Mouse (Mus musculus): ENCODE results near the gene Iah1. TPM values are rescaled to one million over a fixed set of nuclear protein-coding genes. Genes with fewer than 3 reads are reported as not detected.

Gene Iah1
- polyA plus RNA-seq (2015; fragmentation: Nextera tagmentation; extraction: Ambion mirVana), result 40.2 and 40.6 TPM in 2 replicates

DNA sequence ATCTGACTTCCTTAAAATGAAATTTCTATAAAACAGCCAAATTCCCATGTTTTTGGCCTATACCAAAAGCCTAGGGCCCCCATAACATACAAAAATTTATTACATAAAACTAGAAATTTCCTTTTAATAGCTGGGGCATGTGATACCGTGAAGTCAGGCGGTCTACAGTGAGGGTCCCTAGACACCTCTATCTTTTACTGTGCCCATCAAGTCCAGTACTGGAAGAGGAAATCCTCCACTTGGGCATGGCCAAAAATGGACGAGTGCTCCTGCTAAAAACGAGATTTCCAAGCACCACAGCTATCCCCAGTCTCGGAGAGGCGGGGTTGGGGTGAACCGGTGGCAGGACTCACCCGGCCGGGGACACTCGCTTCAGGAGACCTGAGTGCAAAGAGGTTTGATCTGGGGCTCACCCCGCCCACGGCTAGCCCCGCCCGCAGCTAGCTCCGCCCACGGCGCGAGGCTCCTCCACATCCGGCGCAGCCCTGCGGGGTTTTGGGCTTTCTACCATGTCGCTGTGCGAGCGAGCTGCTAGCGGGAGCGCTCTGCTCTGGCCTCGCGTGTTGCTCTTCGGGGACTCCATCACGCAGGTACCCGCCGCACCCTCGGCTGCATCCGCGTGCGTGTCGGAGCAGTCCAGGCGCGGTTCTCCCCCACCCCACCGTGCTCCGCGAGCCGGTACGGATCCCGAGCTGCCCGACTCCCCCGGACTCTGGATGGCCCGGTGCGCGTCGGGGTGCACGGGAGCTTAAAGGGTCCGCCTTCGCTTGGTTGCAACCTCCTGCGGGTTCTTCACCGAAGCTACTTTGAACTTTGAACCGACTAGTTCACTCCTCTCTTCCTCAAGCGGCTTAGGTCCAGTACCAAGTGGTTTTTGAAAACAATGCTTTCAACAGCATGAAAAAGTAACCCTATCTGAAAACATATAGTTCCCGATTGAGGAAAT, at the start of gene Iah1:
Gene Iah1 (plus strand): TSS at position 467 of the 946 bp plus-strand sequence.
- ATAC-seq, result peak; percentile 92
- H3K27ac ChIP-seq (ENCODE audit: low read length), result peak within 1 kb of the TSS; percentile 49
- no peaks in the 10 kb centered on the region for H3K27me3 ChIP-seq (replicated peaks; ENCODE audit: control insufficient read depth, insufficient read depth, low read length)
- H3K4me1 ChIP-seq (replicated peaks; ENCODE audit: control insufficient read depth, insufficient read depth, low read length), result peaks cover 7% of the 10 kb centered on the region
- H3K9me3 ChIP-seq (ENCODE audit: control insufficient read depth, low read length), result no peaks in the 10 kb centered on the region
- WGBS, result 3% methylated on average over 59 of the region's 59 CpGs
- peak within 1 kb of the TSS; percentile 74 for H3K4me3 ChIP-seq (replicated peaks; ENCODE audit: low read length)
- peak within 1 kb of the TSS; percentile 80 for H3K9ac ChIP-seq (replicated peaks; ENCODE audit: low read depth, low read length)
- peak within 1 kb of the TSS; percentile 83 for H3K4me2 ChIP-seq (ENCODE audit: low read length)
- H3K36me3 ChIP-seq (ENCODE audit: control insufficient read depth, insufficient read depth), result peaks cover 10% of the 10 kb centered on the region; the same call in 1 of the 2 replicates

DNA sequence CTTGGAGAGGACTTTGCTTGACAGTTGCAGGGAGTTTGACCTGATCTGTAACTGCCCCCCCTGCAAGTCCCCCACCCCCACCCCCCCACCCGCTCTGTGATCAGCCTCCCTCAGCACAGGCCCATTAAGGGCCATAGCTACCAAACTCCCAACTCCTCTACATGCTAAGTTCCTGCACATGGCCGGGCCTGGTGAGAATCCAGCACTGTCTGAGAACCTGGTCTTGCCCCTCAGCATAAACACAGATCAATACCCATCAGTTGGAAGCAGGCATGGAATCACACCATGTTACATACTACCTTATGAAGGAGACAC, 49.4 kb upstream of the Iah1 start:
- no peak; the same call in 1 of the 2 replicates for ATAC-seq
- Histone ChIP-seq H3K4me1 (replicated peaks; ENCODE audit: control insufficient read depth, insufficient read depth, low read length) (no peaks in the 10 kb centered on the region), H3K9me3 (ENCODE audit: control insufficient read depth, low read length) (no peaks in the 10 kb centered on the region), H3K9ac (replicated peaks; ENCODE audit: low read depth, low read length) (no peak overlapping the region), H3K27ac (ENCODE audit: low read length) (no peak overlapping the region), H3K36me3 (ENCODE audit: control insufficient read depth, insufficient read depth) (peaks cover 14% of the 10 kb centered on the region), H3K4me2 (ENCODE audit: low read length) (no peak overlapping the region), H3K27me3 (replicated peaks; ENCODE audit: control insufficient read depth, insufficient read depth, low read length) (no peaks in the 10 kb centered on the region), H3K4me3 (replicated peaks; ENCODE audit: low read length) (no peak overlapping the region)
- 87% methylated on average over 2 of the region's 2 CpGs for WGBS

DNA sequence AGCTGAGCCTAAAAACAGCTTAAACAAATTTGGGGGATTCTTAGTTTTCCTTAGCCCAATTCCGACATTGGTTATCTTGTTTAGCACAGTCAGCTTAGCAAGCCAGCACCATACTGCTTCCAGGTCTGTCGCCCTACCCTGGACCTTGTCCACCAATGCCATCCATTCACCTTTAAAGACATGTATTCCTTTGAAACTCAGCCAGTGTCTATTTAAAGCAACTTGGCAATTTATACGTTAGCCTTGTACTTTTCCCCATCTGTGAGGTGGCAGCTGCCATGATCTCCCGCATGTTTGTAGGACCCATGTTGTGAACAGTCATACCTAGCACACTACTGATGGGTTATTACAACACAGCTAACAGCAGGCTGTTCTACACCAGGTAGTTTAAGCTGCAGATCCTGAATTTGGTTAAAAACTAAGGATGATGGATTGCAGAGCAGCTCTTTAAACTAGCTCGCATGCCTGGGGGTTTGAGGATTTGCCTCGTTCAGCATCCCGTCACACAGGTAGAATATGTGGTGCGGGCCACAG, 48.0 kb upstream of the Iah1 start:
- H3K27me3 ChIP-seq (replicated peaks; ENCODE audit: control insufficient read depth, insufficient read depth, low read length), result no peaks in the 10 kb centered on the region
- H3K4me1 ChIP-seq (replicated peaks; ENCODE audit: control insufficient read depth, insufficient read depth, low read length), result no peaks in the 10 kb centered on the region
- no peak overlapping the region for H3K4me3 ChIP-seq (replicated peaks; ENCODE audit: low read length)
- H3K4me2 ChIP-seq (ENCODE audit: low read length), result no peak overlapping the region
- no peak for ATAC-seq
- no peak overlapping the region for H3K9ac ChIP-seq (replicated peaks; ENCODE audit: low read depth, low read length)
- peaks cover 12% of the 10 kb centered on the region for H3K36me3 ChIP-seq (ENCODE audit: control insufficient read depth, insufficient read depth)
- H3K9me3 ChIP-seq (ENCODE audit: control insufficient read depth, low read length), result no peaks in the 10 kb centered on the region
- H3K27ac ChIP-seq (ENCODE audit: low read length), result no peak overlapping the region
- WGBS, result 91% methylated on average over 8 of the region's 8 CpGs

DNA sequence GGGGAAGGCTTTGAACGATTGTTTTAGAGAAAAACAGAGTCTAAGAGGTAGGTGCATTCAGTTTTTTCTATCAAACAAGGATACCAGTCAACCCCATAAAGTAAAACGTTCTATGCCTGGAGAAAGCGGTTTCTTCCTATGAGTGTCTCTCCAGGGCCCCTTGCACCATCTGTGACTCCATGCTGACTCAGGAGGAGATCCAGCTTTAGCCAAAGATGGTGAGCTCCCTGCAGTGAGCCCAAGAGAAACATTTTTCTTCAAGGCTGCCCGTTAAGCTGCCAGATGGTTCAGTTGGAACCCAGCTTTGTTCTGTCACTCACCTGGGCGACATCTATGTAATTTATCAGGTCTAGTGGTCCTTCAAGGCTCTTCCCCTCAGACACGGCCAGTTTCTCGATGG, 41.7 kb upstream of the Iah1 start:
- peaks cover 6% of the 10 kb centered on the region; the same call in 1 of the 2 replicates for H3K36me3 ChIP-seq (ENCODE audit: control insufficient read depth, insufficient read depth)
- 69% methylated on average over 7 of the region's 7 CpGs for WGBS
- H3K27ac ChIP-seq (ENCODE audit: low read length), result no peak overlapping the region
- no peak overlapping the region for H3K4me3 ChIP-seq (replicated peaks; ENCODE audit: low read length)
- H3K4me2 ChIP-seq (ENCODE audit: low read length), result no peak overlapping the region
- ATAC-seq, result no peak
- H3K4me1 ChIP-seq (replicated peaks; ENCODE audit: control insufficient read depth, insufficient read depth, low read length), result no peaks in the 10 kb centered on the region
- no peaks in the 10 kb centered on the region for H3K9me3 ChIP-seq (ENCODE audit: control insufficient read depth, low read length)
- H3K9ac ChIP-seq (replicated peaks; ENCODE audit: low read depth, low read length), result no peak overlapping the region
- no peaks in the 10 kb centered on the region for H3K27me3 ChIP-seq (replicated peaks; ENCODE audit: control insufficient read depth, insufficient read depth, low read length)

DNA sequence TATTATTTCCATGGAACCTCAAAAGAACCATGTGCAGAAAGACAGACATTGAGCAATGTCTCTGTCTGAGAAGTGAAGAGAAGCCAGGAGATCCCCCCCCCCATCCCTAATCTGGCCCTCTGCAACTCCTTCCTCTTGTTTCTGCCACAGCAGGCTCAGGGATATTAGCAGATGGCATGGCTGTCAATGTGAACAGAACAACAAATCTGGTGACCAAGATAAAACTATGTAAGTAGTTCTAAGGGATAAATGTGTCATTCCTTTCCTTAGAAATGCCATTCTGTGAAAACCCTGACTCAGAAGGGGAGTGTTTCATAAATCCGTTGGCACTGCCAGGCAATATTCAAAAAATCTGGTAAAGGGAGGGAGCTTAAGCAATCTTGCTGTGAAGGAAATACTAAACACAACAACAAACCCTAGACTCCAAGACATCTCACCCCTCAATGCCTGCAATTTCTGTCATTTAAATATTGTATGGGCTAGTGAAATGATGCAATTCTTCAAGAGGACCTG, 38.8 kb upstream of the Iah1 start:
- no peaks in the 10 kb centered on the region for H3K27me3 ChIP-seq (replicated peaks; ENCODE audit: control insufficient read depth, insufficient read depth, low read length)
- H3K4me1 ChIP-seq (replicated peaks; ENCODE audit: control insufficient read depth, insufficient read depth, low read length), result no peaks in the 10 kb centered on the region
- H3K27ac ChIP-seq (ENCODE audit: low read length), result no peak overlapping the region
- 69% methylated on average over 1 of the region's 1 CpGs for WGBS
- no peak for ATAC-seq
- H3K4me3 ChIP-seq (replicated peaks; ENCODE audit: low read length), result no peak overlapping the region
- no peaks in the 10 kb centered on the region for H3K9me3 ChIP-seq (ENCODE audit: control insufficient read depth, low read length)
- H3K4me2 ChIP-seq (ENCODE audit: low read length), result no peak overlapping the region
- no peak overlapping the region for H3K9ac ChIP-seq (replicated peaks; ENCODE audit: low read depth, low read length)
- H3K36me3 ChIP-seq (ENCODE audit: control insufficient read depth, insufficient read depth), result no peaks in the 10 kb centered on the region

DNA sequence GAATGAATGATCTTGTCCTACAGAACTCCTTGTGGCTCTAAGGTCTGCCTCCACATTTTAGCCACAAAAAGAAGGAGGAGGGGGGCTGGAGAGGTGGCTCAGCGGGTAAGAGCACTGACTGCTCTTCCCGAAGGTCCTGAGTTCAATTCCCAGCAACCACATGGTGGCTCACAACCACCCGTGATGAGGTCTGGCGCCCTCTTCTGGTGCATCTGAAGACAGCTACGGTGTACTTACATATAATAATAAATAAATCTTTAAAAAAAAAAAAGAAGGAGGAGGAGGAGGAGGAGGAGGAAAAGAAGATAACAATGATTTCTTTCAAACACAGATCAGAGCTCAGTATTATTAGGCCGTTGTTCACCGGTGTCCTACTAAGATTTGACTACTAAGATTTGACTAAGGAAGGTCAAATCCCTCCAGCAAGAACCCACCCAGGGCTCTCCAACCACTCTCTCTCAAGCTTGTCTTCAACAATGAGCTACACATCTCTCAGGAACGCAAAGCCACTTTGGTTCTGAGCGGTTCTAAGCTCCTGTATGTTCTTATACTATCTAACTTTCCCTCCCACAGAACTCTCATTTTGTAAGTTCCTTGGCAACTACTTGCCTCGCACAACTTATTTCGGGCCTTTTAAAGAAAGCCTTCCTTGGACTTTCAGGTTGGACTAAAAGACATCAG, 31.3 kb upstream of the Iah1 start, which contains the start of gene Cpsf3:
Gene Cpsf3 (plus strand): TSS at position 631 of the 681 bp plus-strand sequence.
- Histone ChIP-seq H3K9ac (replicated peaks; ENCODE audit: low read depth, low read length) (peak within 1 kb of the TSS; percentile 91), H3K27me3 (replicated peaks; ENCODE audit: control insufficient read depth, insufficient read depth, low read length) (no peaks in the 10 kb centered on the region), H3K9me3 (ENCODE audit: control insufficient read depth, low read length) (no peaks in the 10 kb centered on the region), H3K36me3 (ENCODE audit: control insufficient read depth, insufficient read depth) (no peaks in the 10 kb centered on the region), H3K4me3 (replicated peaks; ENCODE audit: low read length) (peak within 1 kb of the TSS; percentile 95), H3K4me2 (ENCODE audit: low read length) (peak within 1 kb of the TSS; percentile 79), H3K4me1 (replicated peaks; ENCODE audit: control insufficient read depth, insufficient read depth, low read length) (peaks cover 29% of the 10 kb centered on the region), H3K27ac (ENCODE audit: low read length) (peak within 1 kb of the TSS; percentile 93)
- WGBS, result 54% methylated on average over 11 of the region's 11 CpGs
- no peak for ATAC-seq

DNA sequence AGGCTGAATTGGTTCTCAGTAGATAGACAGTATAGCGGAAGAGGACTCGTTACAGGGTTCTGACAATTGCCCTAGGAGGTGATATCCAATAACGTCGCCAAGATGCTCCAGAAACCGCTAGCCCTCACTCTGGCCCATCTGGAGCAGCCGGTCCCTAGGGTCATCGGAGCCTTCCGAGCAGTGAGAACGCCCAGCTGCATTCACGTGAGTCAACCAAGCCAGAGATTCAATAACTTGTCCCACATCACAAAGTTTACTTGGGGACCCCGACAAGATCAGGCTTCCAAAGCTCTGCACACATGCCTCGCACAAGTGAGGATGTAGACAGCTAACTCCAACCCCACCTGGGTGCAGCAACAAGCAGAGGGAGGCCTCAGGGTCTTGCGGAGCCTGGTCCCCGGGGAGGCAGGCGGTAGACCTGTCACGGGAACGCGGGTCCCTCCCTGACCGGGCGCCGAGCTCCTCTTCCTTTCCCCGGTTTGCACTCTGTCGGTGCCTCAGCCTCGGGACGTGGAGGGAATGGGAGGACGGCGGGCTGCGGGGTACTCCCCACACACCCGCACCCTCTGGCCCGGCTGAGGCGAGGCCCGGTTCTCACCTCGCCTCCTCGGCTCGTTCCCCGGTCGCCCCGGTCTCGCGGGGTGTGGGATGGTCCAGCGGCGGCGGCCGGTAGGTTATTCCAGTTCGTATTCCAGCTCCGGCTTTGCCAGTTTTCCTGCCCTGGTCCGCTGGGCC, 30.5 kb upstream of the Iah1 start:
- Histone ChIP-seq H3K27ac (ENCODE audit: low read length) (peak overlapping the region; percentile 78), H3K36me3 (ENCODE audit: control insufficient read depth, insufficient read depth) (peaks cover 5% of the 10 kb centered on the region; the same call in 1 of the 2 replicates), H3K9ac (replicated peaks; ENCODE audit: low read depth, low read length) (peak overlapping the region; percentile 91), H3K9me3 (ENCODE audit: control insufficient read depth, low read length) (no peaks in the 10 kb centered on the region), H3K4me2 (ENCODE audit: low read length) (peak overlapping the region; percentile 79), H3K4me1 (replicated peaks; ENCODE audit: control insufficient read depth, insufficient read depth, low read length) (peaks cover 29% of the 10 kb centered on the region), H3K27me3 (replicated peaks; ENCODE audit: control insufficient read depth, insufficient read depth, low read length) (no peaks in the 10 kb centered on the region), H3K4me3 (replicated peaks; ENCODE audit: low read length) (peak overlapping the region; percentile 95)
- ATAC-seq, result peak; percentile 84
- under 1% methylated on average over 47 of the region's 47 CpGs for WGBS

DNA sequence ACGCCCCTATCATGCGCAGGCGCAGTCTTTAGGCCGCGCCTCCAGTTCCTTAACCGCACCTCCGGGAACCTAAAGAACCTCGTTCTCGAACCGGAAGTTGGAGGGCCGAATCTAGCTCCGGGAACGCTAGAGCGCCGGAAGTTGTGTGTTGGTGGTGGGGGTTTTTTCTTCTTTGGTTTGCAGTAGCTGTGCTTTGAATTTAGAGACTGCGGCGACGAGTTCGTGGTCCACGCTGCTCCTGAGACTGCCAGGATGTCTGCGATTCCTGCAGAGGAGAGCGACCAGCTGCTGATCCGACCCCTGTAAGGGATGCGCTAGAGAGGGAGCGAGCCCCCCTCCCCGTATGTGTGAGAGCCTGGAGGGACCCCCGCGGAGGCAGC, 30.0 kb upstream of the Iah1 start, which contains the start of gene Itgb1bp1:
Gene Itgb1bp1 (minus strand): TSS at position 42 of the 380 bp plus-strand sequence.
- peak within 1 kb of the TSS; percentile 93 for H3K27ac ChIP-seq (ENCODE audit: low read length)
- peaks cover 8% of the 10 kb centered on the region for H3K36me3 ChIP-seq (ENCODE audit: control insufficient read depth, insufficient read depth)
- peak within 1 kb of the TSS; percentile 95 for H3K4me3 ChIP-seq (replicated peaks; ENCODE audit: low read length)
- peak within 1 kb of the TSS; percentile 91 for H3K9ac ChIP-seq (replicated peaks; ENCODE audit: low read depth, low read length)
- H3K4me1 ChIP-seq (replicated peaks; ENCODE audit: control insufficient read depth, insufficient read depth, low read length), result peaks cover 29% of the 10 kb centered on the region
- H3K4me2 ChIP-seq (ENCODE audit: low read length), result peak within 1 kb of the TSS; percentile 79
- WGBS, result 0% methylated on average over 28 of the region's 28 CpGs
- no peaks in the 10 kb centered on the region for H3K9me3 ChIP-seq (ENCODE audit: control insufficient read depth, low read length)
- peak; percentile 97 for ATAC-seq
- no peaks in the 10 kb centered on the region for H3K27me3 ChIP-seq (replicated peaks; ENCODE audit: control insufficient read depth, insufficient read depth, low read length)

All from forebrain, embryonic 16.5 days (tissue).